Mouse (Mus musculus) myocyte (in vitro differentiated cells): Measurements from ENCODE around the gene Gclc.

Source experiments
- MAX ChIP-seq: IDR thresholded peaks from one replicate; pipeline ENCODE4 v1.6.1; 2011; ENCODE audit warnings: low read depth, mild to moderate bottlenecking, control low read depth
- MYOD1 ChIP-seq, 3 experiments: IDR thresholded peaks; one replicate each; pipeline ENCODE4 v1.6.1; 2011; ENCODE audit warnings: control low read depth in 2 of 3, low read depth in 2 of 3, mild to moderate bottlenecking in 2 of 3, moderate library complexity in 1 of 3; ENCODE audit not compliant: insufficient read length in 2 of 3, control insufficient read depth in 1 of 3
- MYOG ChIP-seq, 3 experiments: IDR thresholded peaks; one replicate each; pipeline ENCODE4 v1.6.1; 2011; ENCODE audit warnings: control low read depth in 2 of 3, low read depth in 2 of 3, mild to moderate bottlenecking in 2 of 3; ENCODE audit not compliant: insufficient read length in 2 of 3, control insufficient read depth in 1 of 3, insufficient read depth in 1 of 3
- POLR2A ChIP-seq: IDR thresholded peaks from one replicate; pipeline ENCODE4 v1.6.1; 2011; ENCODE audit warnings: low read depth, mild to moderate bottlenecking, control low read depth, moderate library complexity; ENCODE audit not compliant: insufficient read length
- POLR2AphosphoS2 ChIP-seq: IDR thresholded peaks from one replicate; pipeline ENCODE4 v1.6.1; 2011; ENCODE audit warnings: low read depth, control low read depth; ENCODE audit not compliant: insufficient read length
- SRF ChIP-seq: IDR thresholded peaks from one replicate; pipeline ENCODE4 v1.6.1; 2011; ENCODE audit warnings: low read depth; ENCODE audit not compliant: control insufficient read depth, insufficient read length
- TCF12 ChIP-seq: IDR thresholded peaks from one replicate; pipeline ENCODE4 v1.6.1; 2011; ENCODE audit warnings: mild to moderate bottlenecking, control low read depth; ENCODE audit not compliant: poor library complexity, insufficient read depth, severe bottlenecking
- TCF3 ChIP-seq: IDR thresholded peaks from one replicate; pipeline ENCODE4 v1.6.1; 2011; ENCODE audit warnings: low read depth, control low read depth; ENCODE audit not compliant: insufficient read length
- USF1 ChIP-seq: IDR thresholded peaks from one replicate; pipeline ENCODE4 v1.6.1; 2011; ENCODE audit warnings: low read depth, mild to moderate bottlenecking, control low read depth, moderate library complexity

- TF ChIP-seq USF1 = no peak
- no peak for TF ChIP-seq TCF12
- TF ChIP-seq POLR2A = no peak
- no peak for TF ChIP-seq MYOD1 (IDR thresholded peaks at IDR 0.05; ENCODE audit: control insufficient read depth in 1 of 3, insufficient read length in 2 of 3, low read depth in 2 of 3)
- no peak for TF ChIP-seq TCF3
- TF ChIP-seq SRF = no peak
- no peak for TF ChIP-seq MAX
- no peak for TF ChIP-seq POLR2AphosphoS2
- TF ChIP-seq MYOG (IDR thresholded peaks at IDR 0.05; ENCODE audit: control insufficient read depth in 1 of 3, insufficient read depth in 1 of 3, insufficient read length in 2 of 3, low read depth in 2 of 3) = no peak
Measured at GRCm38 (mm10) chr9:77717831-77718435, 36.4 kb upstream of the Gclc start.
